Mouse (Mus musculus): ENCODE data around the gene Lingo4.

DNA sequence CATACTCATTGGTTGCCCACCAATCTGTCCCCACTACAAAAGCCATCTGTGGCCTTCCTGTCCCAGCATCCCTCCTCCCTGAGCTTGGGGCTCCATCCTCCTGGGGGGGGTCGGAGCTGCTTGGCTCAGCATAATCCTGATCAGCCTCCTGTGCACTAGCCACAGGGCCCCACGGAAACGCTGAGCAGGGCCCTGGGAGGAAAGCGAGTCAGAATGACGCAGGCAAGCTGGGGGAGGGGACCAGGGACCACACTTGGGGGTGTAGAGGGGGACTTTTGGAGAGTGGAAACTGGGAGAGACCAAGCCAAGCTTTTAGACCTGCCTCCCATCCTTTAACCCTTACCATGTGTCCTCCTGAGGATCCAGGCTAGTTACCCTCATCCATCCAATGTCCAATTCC is 22.5 kb upstream of the Lingo4 start:
- TF ChIP-seq CTCF (IDR thresholded peaks at IDR 0.05; ENCODE audit: low read depth) (no peak), EP300 (optimal IDR thresholded peaks at IDR 0.05) (no peak)
